In the genomic region with DNA sequence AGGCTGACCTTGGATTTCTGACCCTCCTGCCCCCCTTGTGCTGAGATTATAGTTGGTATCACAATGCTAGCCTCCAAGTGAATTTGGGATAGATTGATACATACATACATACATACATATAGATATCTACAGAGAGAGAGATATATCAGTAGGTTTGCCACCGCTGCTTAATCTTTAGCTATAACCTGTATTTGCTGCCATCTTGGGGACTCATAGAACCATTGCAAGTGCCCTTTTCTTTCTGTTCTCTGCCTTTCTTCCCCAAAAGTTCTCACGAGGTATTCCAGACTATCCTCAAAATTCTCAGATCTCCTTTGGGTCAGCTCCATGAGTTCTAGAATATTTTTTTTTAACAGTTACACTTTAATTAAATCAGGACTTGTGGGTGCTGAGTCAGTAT, we compare ENCODE assay signal across 17 mouse cellular contexts. TPM values are rescaled to one million over a fixed set of nuclear protein-coding genes. Genes with fewer than 3 reads are reported as not detected.
DNase-seq lines count a peak whose midpoint lies in the region; ATAC-seq and TF ChIP-seq lines count a peak whose summit lies in the region.
"Had no signal": no experiment of that assay in that cellular context is flagged by ENCODE, and none has a peak within 500 bp of the region (broad histone marks: within the 10 kb centered on the region; RNA-seq: fewer than 3 reads in every experiment).

No protein-coding gene starts in this region.

- TF ChIP-seq EP300 in heart, adult 2 months (IDR thresholded peaks at IDR 0.05; ENCODE audit: insufficient read depth, low read depth, low read length): no peak
- no peak for TF ChIP-seq EP300 in liver, postnatal 0 days (IDR thresholded peaks at IDR 0.05; ENCODE audit: low read depth)

- 22% methylated on average over 2 of the region's 2 CpGs for WGBS in heart, adult 2 months
- 28% methylated on average over 2 of the region's 2 CpGs for WGBS in heart, embryonic 10.5 days
- 26% methylated on average over 2 of the region's 2 CpGs for WGBS in lung, embryonic 14.5 days
- WGBS in liver, postnatal 0 days (ENCODE audit: insufficient replicate concordance): 21% methylated on average over 2 of the region's 2 CpGs

- H3K9ac ChIP-seq in heart, adult 2 months (ENCODE audit: low read depth, low read length): no peak overlapping the region
- H3K9ac ChIP-seq in lung, embryonic 14.5 days: no peak overlapping the region
- H3K9ac ChIP-seq in liver, postnatal 0 days (replicated peaks): no peak overlapping the region

- H3K27ac ChIP-seq in heart, adult 2 months: no peak overlapping the region
- H3K27ac ChIP-seq in heart, embryonic 10.5 days: no peak overlapping the region
- H3K27ac ChIP-seq in lung, embryonic 14.5 days (ENCODE audit: low read depth): no peak overlapping the region
- H3K27ac ChIP-seq in liver, postnatal 0 days (ENCODE audit: low read depth): no peak overlapping the region

- intact Hi-C loops in heart, adult 2 months (cut with DNase I): loop anchor here (5.0 to 10.0 kb wide), 3 partner anchors 143 to 551 kb away; no protein-coding TSS in a partner anchor

- no peak for TF ChIP-seq POLR2A in heart, adult 2 months (IDR thresholded peaks at IDR 0.05; ENCODE audit: insufficient read depth, low read depth, low read length)

- H3K36me3 ChIP-seq in heart, adult 2 months (ENCODE audit: control insufficient read depth, insufficient read depth, low read length): no peaks in the 10 kb centered on the region
- H3K36me3 ChIP-seq in heart, embryonic 10.5 days: no peaks in the 10 kb centered on the region
- H3K36me3 ChIP-seq in lung, embryonic 14.5 days (ENCODE audit: insufficient read depth): no peaks in the 10 kb centered on the region
- H3K36me3 ChIP-seq in liver, postnatal 0 days (replicated peaks; ENCODE audit: insufficient read depth, low read length): no peaks in the 10 kb centered on the region

- H3K4me3 ChIP-seq in heart, adult 2 months: no peak overlapping the region
- H3K4me3 ChIP-seq in heart, embryonic 10.5 days: no peak overlapping the region
- no peak overlapping the region for H3K4me3 ChIP-seq in lung, embryonic 14.5 days (ENCODE audit: low read depth, low read length)
- no peak overlapping the region for H3K4me3 ChIP-seq in liver, postnatal 0 days (ENCODE audit: low read depth, low read length)
- H3K4me3 ChIP-seq: erythroblast, embryonic 14.5 days; megakaryocyte, embryonic 14.5 days had no signal

- no peak for DNase-seq in heart, adult 2 months
- no peak for DNase-seq in heart, embryonic 10.5 days (ENCODE audit: low spot score)
- DNase-seq in lung, embryonic 14.5 days: peak; percentile 57
- no peak for DNase-seq in lung, postnatal 14 days
- peak; percentile 63 for DNase-seq in NIH3T3 (ENCODE audit: low read depth)
- no peak for DNase-seq in liver, postnatal 0 days
- DNase-seq in right cerebral cortex, postnatal 14 days: no peak
- DNase-seq in adrenal gland, postnatal 10 days: no peak
- DNase-seq: adrenal gland, postnatal 25 days; cerebellum, postnatal 36 days; heart, postnatal 10 days; kidney, adult 9 months; right cerebral cortex, postnatal 4 days; thymus, postnatal 14 days had no signal

- H3K79me2 ChIP-seq in heart, adult 2 months (replicated peaks; ENCODE audit: control insufficient read depth, insufficient read depth, low read length): no peaks in the 10 kb centered on the region

- no peaks in the 10 kb centered on the region for H3K27me3 ChIP-seq in heart, adult 2 months (ENCODE audit: control insufficient read depth, insufficient read depth, low read length)
- H3K27me3 ChIP-seq in heart, embryonic 10.5 days (ENCODE audit: insufficient read depth, poor library complexity, severe bottlenecking): no peaks in the 10 kb centered on the region
- no peaks in the 10 kb centered on the region for H3K27me3 ChIP-seq in lung, embryonic 14.5 days (ENCODE audit: insufficient read depth, low read length)
- no peaks in the 10 kb centered on the region for H3K27me3 ChIP-seq in liver, postnatal 0 days (ENCODE audit: insufficient read depth, low read length)
- H3K27me3 ChIP-seq: megakaryocyte, embryonic 14.5 days had no signal

- ATAC-seq in lung, embryonic 14.5 days (ENCODE audit: insufficient read depth): no peak
- ATAC-seq in liver, postnatal 0 days: no peak
- ATAC-seq: hindbrain, embryonic 16.5 days had no signal

- H3K9me3 ChIP-seq in heart, embryonic 10.5 days: no peaks in the 10 kb centered on the region
- H3K9me3 ChIP-seq in lung, embryonic 14.5 days (ENCODE audit: low read depth, low read length): no peaks in the 10 kb centered on the region
- H3K9me3 ChIP-seq in liver, postnatal 0 days (ENCODE audit: low read length): no peaks in the 10 kb centered on the region
- H3K9me3 ChIP-seq: megakaryocyte, embryonic 14.5 days had no signal

- H3K4me1 ChIP-seq in heart, adult 2 months (ENCODE audit: control insufficient read depth, insufficient read depth, low read length): peaks cover 5% of the 10 kb centered on the region
- 0 out of 2 replicates have a peak, but pooled peaks cover 12% of the 10 kb centered on the region for H3K4me1 ChIP-seq in heart, embryonic 10.5 days
- H3K4me1 ChIP-seq in lung, embryonic 14.5 days (ENCODE audit: insufficient read depth): no peaks in the 10 kb centered on the region
- peaks cover 14% of the 10 kb centered on the region for H3K4me1 ChIP-seq in liver, postnatal 0 days (ENCODE audit: insufficient read depth)

- no peak overlapping the region for H3K4me2 ChIP-seq in lung, embryonic 14.5 days
- no peak overlapping the region for H3K4me2 ChIP-seq in liver, postnatal 0 days (ENCODE audit: low read depth, low read length)

- peak; percentile 61 for TF ChIP-seq CTCF in heart, adult 2 months (IDR thresholded peaks at IDR 0.05)
- TF ChIP-seq CTCF in lung, embryonic 14.5 days (IDR thresholded peaks at IDR 0.05; ENCODE audit: low read depth): peak; percentile 38
- TF ChIP-seq CTCF in liver, postnatal 0 days (IDR thresholded peaks at IDR 0.05; ENCODE audit: low read depth): peak; percentile 53

RNA-seq across cellular contexts. Expression of a gene that starts 4.7 kb away (rescaled TPM):
- 10 to 100 TPM; 11.6 TPM for total RNA-seq in heart, adult 2 months (2021)
- polyA plus RNA-seq in heart, adult 2 months (2012; rRNA removed): 6.2 and 10.5 TPM in 2 replicates
- polyA plus RNA-seq in heart, embryonic 10.5 days (2016; fragmentation: Nextera tagmentation; extraction: Ambion mirVana): 74.2 and 77.3 TPM in 2 replicates
- 68.8 and 68.9 TPM in 2 replicates for polyA plus RNA-seq in lung, embryonic 14.5 days (2014; fragmentation: Nextera tagmentation; extraction: Ambion mirVana)
- polyA plus RNA-seq in liver, postnatal 0 days (2015; fragmentation: Nextera tagmentation; extraction: Ambion mirVana): 23.0 and 24.3 TPM in 2 replicates
- total RNA-seq in adrenal gland, postnatal 10 days (2021): 10 to 100 TPM; 31.6 to 40.3 TPM

Comparison
In these comparisons a context has a peak if more than half of its experiments do, and no peak if none do; other contexts are left out.
1. DNase-seq: peak in lung, embryonic 14.5 days (single experiment) and NIH3T3 (single experiment); none in heart, adult 2 months (0 of 2), heart, embryonic 10.5 days (single experiment), lung, postnatal 14 days (single experiment), liver, postnatal 0 days (single experiment), right cerebral cortex, postnatal 14 days (single experiment) and adrenal gland, postnatal 10 days (single experiment).
2. Peak in every context shown above with its lines, with median percentiles within 50 percentile points of each other: CTCF ChIP-seq.